Mouse (Mus musculus) lung, postnatal 0 days (tissue): Measurements from ENCODE around the gene Trappc4.

Experiments
- CTCF ChIP-seq: IDR thresholded peaks from 2 replicates; pipeline ENCODE4 v1.5.1; 2016; ENCODE audit warnings: antibody characterized with exemption, mild to moderate bottlenecking
- EP300 ChIP-seq: IDR thresholded peaks from 2 replicates; pipeline ENCODE4 v1.6.1; 2016; ENCODE audit warnings: antibody characterized with exemption, mild to moderate bottlenecking, control low read depth

DNA sequence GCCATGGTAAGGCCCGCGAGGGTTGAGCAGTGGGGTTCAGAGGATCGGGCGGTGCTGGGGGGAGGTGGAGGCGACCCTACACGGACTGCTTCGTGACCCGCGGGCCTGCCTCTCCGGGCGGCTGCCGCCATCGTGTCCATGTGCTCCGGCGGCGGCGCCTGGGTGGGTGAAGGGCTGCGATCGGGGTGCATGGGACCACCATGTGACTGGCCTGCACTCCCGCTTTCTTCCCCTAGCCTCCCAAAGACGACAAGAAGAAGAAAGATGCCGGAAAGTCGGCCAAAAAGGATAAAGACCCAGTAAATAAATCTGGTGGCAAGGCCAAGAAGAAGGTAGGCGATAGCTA lies 325 bp upstream of the Trappc4 start:
- TF ChIP-seq CTCF (no peak), EP300 (no peak)
